Mouse (Mus musculus): ENCODE data around the gene Mpp2. TPM values are rescaled to one million over a fixed set of nuclear protein-coding genes. Genes with fewer than 3 reads are reported as not detected.

Mpp2 gene
- polyA plus RNA-seq, 1 experiment from 2014 or later = 6.8 TPM

DNA sequence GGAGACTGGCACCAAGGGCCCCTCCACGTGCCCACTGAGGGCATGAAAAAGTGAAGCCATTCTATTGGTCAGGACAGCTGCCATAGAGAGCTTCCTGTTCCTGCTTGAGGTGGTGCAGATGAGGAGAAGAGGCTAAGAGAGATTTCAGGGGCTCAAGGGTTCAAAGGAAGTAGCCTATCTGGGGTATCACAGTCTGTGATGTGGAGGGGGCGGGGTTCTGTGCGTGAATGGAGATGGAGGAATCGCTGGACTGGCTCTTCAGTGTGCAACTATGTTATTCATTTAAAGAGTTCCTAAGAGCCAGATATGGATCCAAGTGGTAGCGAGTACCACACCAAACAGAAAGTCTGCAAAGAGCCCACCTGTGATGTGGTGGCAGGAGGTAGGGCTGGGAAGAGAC, 8.1 kb upstream of the Mpp2 start:
- H3K27ac ChIP-seq = peak overlapping the region; percentile 46
- WGBS = 61% methylated on average over 5 of the region's 5 CpGs
- no peak for ATAC-seq (ENCODE audit: insufficient read depth, low FRiP score, low read depth)

DNA sequence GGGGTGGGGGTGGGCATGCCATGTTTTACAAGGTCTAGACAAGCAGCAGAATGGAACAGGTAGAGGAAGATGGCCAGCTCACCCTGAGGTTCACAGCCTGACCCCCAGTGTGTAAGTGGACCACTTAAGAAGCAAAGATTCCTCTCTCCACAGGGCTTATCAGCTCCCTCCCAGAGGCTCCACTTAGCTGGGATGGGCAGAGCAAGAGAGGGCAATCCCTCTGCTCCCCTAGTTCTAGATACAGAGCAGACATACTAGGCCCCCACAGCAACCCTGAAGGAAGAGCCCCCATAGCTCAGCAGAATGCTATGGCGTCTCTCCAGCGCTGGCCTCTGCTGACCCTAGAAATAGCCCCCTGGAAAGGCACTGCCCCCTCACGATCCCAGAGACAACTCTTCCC, 7.4 kb upstream of the Mpp2 start:
- H3K4me1 ChIP-seq = peaks cover 13% of the 10 kb centered on the region; the same call in 1 of the 2 replicates
- no peak overlapping the region for H3K9ac ChIP-seq
- WGBS = 74% methylated on average over 3 of the region's 3 CpGs
- H3K9me3 ChIP-seq = no peaks in the 10 kb centered on the region
- no peaks in the 10 kb centered on the region for H3K36me3 ChIP-seq
- no peak for ATAC-seq (ENCODE audit: insufficient read depth, low FRiP score, low read depth)
- H3K27me3 ChIP-seq (replicated peaks) = no peaks in the 10 kb centered on the region
- no peak overlapping the region for H3K4me3 ChIP-seq (replicated peaks)
- H3K4me2 ChIP-seq = no peak overlapping the region
- H3K27ac ChIP-seq = no peak overlapping the region

More for the DNA sequence above, 8.1 kb upstream of the Mpp2 start:
- peaks cover 13% of the 10 kb centered on the region; the same call in 1 of the 2 replicates for H3K4me1 ChIP-seq
- peak overlapping the region; percentile 56 for H3K4me2 ChIP-seq
- 0 out of 2 replicates have a peak overlapping the region, but pooled peaks have one; percentile 30 for H3K4me3 ChIP-seq (replicated peaks)
- H3K27me3 ChIP-seq (replicated peaks) = 0 out of 2 replicates have a peak, but pooled peaks cover 3% of the 10 kb centered on the region
- no peaks in the 10 kb centered on the region for H3K9me3 ChIP-seq
- H3K36me3 ChIP-seq = no peaks in the 10 kb centered on the region
- H3K9ac ChIP-seq = no peak overlapping the region

- H3K27me3 ChIP-seq (replicated peaks) = no peaks in the 10 kb centered on the region
- H3K4me2 ChIP-seq = peak overlapping the region; percentile 96
- H3K9me3 ChIP-seq = no peaks in the 10 kb centered on the region
- under 1% methylated on average over 20 of the region's 20 CpGs for WGBS
- peak overlapping the region; percentile 69 for H3K4me3 ChIP-seq (replicated peaks)
- peaks cover 12% of the 10 kb centered on the region for H3K4me1 ChIP-seq
- no peak overlapping the region for H3K9ac ChIP-seq
- ATAC-seq (ENCODE audit: insufficient read depth, low FRiP score, low read depth) = peak; percentile 74
- H3K36me3 ChIP-seq = no peaks in the 10 kb centered on the region
- H3K27ac ChIP-seq = peak overlapping the region; percentile 84
Measured at GRCm38 (mm10) chr11:102089088-102089808, 933 bp upstream of the Mpp2 start.

- Histone ChIP-seq H3K36me3 (no peaks in the 10 kb centered on the region), H3K4me3 (replicated peaks) (peak overlapping the region; percentile 69), H3K4me1 (peaks cover 13% of the 10 kb centered on the region), H3K9ac (0 out of 2 replicates have a peak overlapping the region, but pooled peaks have one; percentile 71), H3K9me3 (no peaks in the 10 kb centered on the region), H3K4me2 (peak overlapping the region; percentile 96), H3K27ac (peak overlapping the region; percentile 84), H3K27me3 (replicated peaks) (no peaks in the 10 kb centered on the region)
- WGBS = 1% methylated on average over 39 of the region's 39 CpGs
- ATAC-seq (ENCODE audit: insufficient read depth, low FRiP score, low read depth) = peak; percentile 42
Measured at GRCm38 (mm10) chr11:102087081-102087751, 1.1 kb downstream of the Mpp2 start.

GRCm38 (mm10) chr11:102086331-102086730, 2.0 kb downstream of the Mpp2 start:
- WGBS = 10% methylated on average over 3 of the region's 3 CpGs
- ATAC-seq (ENCODE audit: insufficient read depth, low FRiP score, low read depth) = no peak
- Histone ChIP-seq H3K27me3 (replicated peaks) (no peaks in the 10 kb centered on the region), H3K4me2 (peak overlapping the region; percentile 96), H3K36me3 (no peaks in the 10 kb centered on the region), H3K9ac (no peak overlapping the region), H3K9me3 (no peaks in the 10 kb centered on the region), H3K4me1 (peaks cover 19% of the 10 kb centered on the region), H3K27ac (no peak overlapping the region), H3K4me3 (replicated peaks) (peak overlapping the region; percentile 69; the same call in 1 of the 2 replicates)

- 64% methylated on average over 7 of the region's 7 CpGs for WGBS
- Histone ChIP-seq H3K9me3 (no peaks in the 10 kb centered on the region), H3K9ac (no peak overlapping the region), H3K27ac (no peak overlapping the region), H3K27me3 (replicated peaks) (no peaks in the 10 kb centered on the region), H3K4me1 (peaks cover 15% of the 10 kb centered on the region), H3K4me2 (no peak overlapping the region), H3K36me3 (no peaks in the 10 kb centered on the region), H3K4me3 (replicated peaks) (no peak overlapping the region)
- ATAC-seq (ENCODE audit: insufficient read depth, low FRiP score, low read depth) = no peak
Measured at GRCm38 (mm10) chr11:102084159-102084558, 4.2 kb downstream of the Mpp2 start.

GRCm38 (mm10) chr11:102083193-102083592, 5.1 kb downstream of the Mpp2 start:
- ATAC-seq (ENCODE audit: insufficient read depth, low FRiP score, low read depth) = no peak
- H3K4me3 ChIP-seq (replicated peaks) = no peak overlapping the region
- H3K36me3 ChIP-seq = peaks cover 4% of the 10 kb centered on the region; the same call in 1 of the 2 replicates
- H3K27me3 ChIP-seq (replicated peaks) = no peaks in the 10 kb centered on the region
- H3K4me2 ChIP-seq = no peak overlapping the region
- no peak overlapping the region for H3K27ac ChIP-seq
- WGBS = 56% methylated on average over 4 of the region's 4 CpGs
- H3K9ac ChIP-seq = no peak overlapping the region
- H3K9me3 ChIP-seq = no peaks in the 10 kb centered on the region
- peaks cover 14% of the 10 kb centered on the region for H3K4me1 ChIP-seq

DNA sequence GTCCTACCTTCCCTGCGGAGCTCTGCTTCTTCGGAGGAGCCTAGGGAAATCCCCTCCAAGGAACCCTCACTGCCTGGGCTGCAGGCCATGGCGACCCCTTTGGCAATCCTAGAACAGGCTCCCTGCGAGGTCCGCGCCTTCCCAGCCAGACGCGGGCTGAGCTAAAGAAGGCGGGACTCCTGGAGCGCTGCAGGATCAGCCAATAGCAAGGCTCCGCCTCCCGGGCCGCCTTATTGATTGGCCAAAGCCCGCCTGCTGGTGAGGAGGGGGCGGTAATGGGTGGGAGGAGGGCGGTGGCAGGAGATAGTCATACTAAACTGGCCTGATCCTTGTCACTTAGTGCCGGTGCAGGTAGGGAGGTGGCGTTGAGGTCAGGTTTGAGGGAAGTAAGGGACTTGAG, 6.0 kb downstream of the Mpp2 start:
- WGBS = under 1% methylated on average over 18 of the region's 18 CpGs

DNA sequence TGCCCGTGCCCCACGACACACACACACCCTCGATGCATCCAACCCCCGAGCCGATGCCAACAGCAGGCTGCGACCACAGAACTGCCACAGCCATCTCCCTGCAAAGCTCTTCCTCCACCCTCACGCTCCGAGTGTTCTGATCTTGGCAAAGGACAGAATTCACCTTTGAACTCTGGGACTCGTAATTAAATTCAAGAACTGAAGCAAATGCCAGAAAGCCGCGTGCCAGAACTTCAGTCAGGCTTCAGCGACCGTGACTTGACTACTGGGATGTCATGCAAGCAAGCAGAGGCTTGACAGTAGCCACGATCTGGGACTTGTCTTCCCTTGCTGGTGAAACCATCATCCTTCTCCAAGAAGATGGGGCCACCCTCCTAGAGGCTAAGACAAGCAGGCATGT, 14.6 kb downstream of the Mpp2 start:
- H3K27ac ChIP-seq = no peak overlapping the region
- H3K9me3 ChIP-seq = no peaks in the 10 kb centered on the region
- H3K4me1 ChIP-seq = peaks cover 8% of the 10 kb centered on the region; the same call in 1 of the 2 replicates
- no peak overlapping the region for H3K4me3 ChIP-seq (replicated peaks)
- 79% methylated on average over 14 of the region's 14 CpGs for WGBS
- no peaks in the 10 kb centered on the region for H3K27me3 ChIP-seq (replicated peaks)
- peaks cover 5% of the 10 kb centered on the region; the same call in 1 of the 2 replicates for H3K36me3 ChIP-seq
- ATAC-seq (ENCODE audit: insufficient read depth, low FRiP score, low read depth) = no peak
- H3K4me2 ChIP-seq = no peak overlapping the region
- H3K9ac ChIP-seq = no peak overlapping the region

More for the DNA sequence above, 6.0 kb downstream of the Mpp2 start:
- Histone ChIP-seq H3K36me3 (peaks cover 5% of the 10 kb centered on the region; the same call in 1 of the 2 replicates), H3K4me1 (peaks cover 14% of the 10 kb centered on the region), H3K4me2 (peak overlapping the region; percentile 93), H3K4me3 (replicated peaks) (peak overlapping the region; percentile 44), H3K9me3 (no peaks in the 10 kb centered on the region), H3K9ac (peak overlapping the region; percentile 44; the same call in 1 of the 2 replicates), H3K27me3 (replicated peaks) (no peaks in the 10 kb centered on the region), H3K27ac (no peak overlapping the region)
- ATAC-seq (ENCODE audit: insufficient read depth, low FRiP score, low read depth) = peak; percentile 85

GRCm38 (mm10) chr11:102072729-102073128, 15.6 kb downstream of the Mpp2 start:
- H3K36me3 ChIP-seq = no peaks in the 10 kb centered on the region
- no peaks in the 10 kb centered on the region for H3K27me3 ChIP-seq (replicated peaks)
- no peaks in the 10 kb centered on the region for H3K9me3 ChIP-seq
- H3K4me2 ChIP-seq = no peak overlapping the region
- H3K27ac ChIP-seq = no peak overlapping the region
- no peak overlapping the region for H3K9ac ChIP-seq
- no peak overlapping the region for H3K4me3 ChIP-seq (replicated peaks)
- no peak for ATAC-seq (ENCODE audit: insufficient read depth, low FRiP score, low read depth)
- H3K4me1 ChIP-seq = peaks cover 8% of the 10 kb centered on the region; the same call in 1 of the 2 replicates
- WGBS = 58% methylated on average over 5 of the region's 5 CpGs

DNA sequence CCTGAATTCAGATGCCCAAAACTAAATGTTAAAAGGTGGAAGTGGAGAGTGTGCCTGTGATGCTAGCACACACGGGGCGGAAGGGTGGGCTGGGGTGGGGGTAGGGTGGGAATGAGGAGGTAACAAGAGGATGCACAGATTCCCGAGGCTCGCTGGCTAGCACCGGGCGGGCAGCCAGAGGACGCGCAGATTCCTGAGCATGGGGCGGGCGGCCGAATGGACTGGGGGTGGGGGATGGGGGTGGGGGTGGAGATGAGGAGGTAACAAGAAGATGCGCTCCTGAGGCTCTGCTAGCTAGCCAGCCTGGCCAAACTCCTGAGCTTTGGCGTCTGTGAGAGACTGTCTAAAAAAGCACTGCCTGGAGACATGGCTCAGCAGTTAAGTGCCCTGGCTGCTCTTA, 17.9 kb downstream of the Mpp2 start:
- no peaks in the 10 kb centered on the region for H3K36me3 ChIP-seq
- H3K9ac ChIP-seq = no peak overlapping the region
- H3K9me3 ChIP-seq = no peaks in the 10 kb centered on the region
- ATAC-seq (ENCODE audit: insufficient read depth, low FRiP score, low read depth) = no peak
- no peaks in the 10 kb centered on the region for H3K27me3 ChIP-seq (replicated peaks)
- WGBS = 9% methylated on average over 13 of the region's 13 CpGs
- no peak overlapping the region for H3K27ac ChIP-seq
- 0 out of 2 replicates have a peak overlapping the region, but pooled peaks have one; percentile 21 for H3K4me2 ChIP-seq
- H3K4me3 ChIP-seq (replicated peaks) = no peak overlapping the region
- H3K4me1 ChIP-seq = peaks cover 8% of the 10 kb centered on the region; the same call in 1 of the 2 replicates

GRCm38 (mm10) chr11:102069633-102070032, 18.7 kb downstream of the Mpp2 start:
- no peak for ATAC-seq (ENCODE audit: insufficient read depth, low FRiP score, low read depth)
- Histone ChIP-seq H3K9me3 (no peaks in the 10 kb centered on the region), H3K36me3 (no peaks in the 10 kb centered on the region), H3K27me3 (replicated peaks) (no peaks in the 10 kb centered on the region), H3K9ac (no peak overlapping the region), H3K27ac (no peak overlapping the region), H3K4me2 (no peak overlapping the region), H3K4me1 (peaks cover 8% of the 10 kb centered on the region; the same call in 1 of the 2 replicates), H3K4me3 (replicated peaks) (no peak overlapping the region)
- 68% methylated on average over 11 of the region's 11 CpGs for WGBS

Data from stomach, embryonic 15.5 days (tissue).